Mouse (Mus musculus): ENCODE data around the gene Crnn.

The Crnn gene

DNA sequence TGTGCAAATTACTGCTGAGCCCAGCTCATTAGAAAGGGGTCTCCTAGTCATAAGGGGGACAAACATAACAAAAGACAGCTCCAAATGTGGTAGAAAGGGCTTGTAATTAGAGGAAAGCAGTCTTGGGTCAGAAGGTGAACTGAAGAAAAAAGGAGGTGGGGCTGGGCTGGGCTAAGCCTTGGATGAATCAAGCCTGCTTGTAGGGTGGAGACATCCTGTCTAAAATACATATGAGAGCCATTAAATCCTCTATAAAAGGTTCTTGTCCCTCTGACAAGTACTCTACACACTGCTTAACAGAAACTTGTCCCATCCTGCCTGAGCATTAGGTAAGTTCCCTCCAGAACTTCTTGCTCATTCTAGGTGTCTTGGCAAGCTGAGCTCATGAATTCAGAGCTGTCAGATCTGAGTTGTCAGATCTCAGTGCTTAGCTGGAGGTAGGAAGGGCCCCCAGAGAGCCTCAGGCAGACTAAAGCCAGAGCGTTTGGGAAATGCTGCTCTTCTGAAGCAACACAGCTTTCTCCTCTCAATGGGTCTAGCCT, at the start of gene Crnn:
Gene Crnn (plus strand): TSS at position 278 of the 542 bp plus-strand sequence.
- DNase-seq (ENCODE audit: low read depth, low spot score), result no peak

DNA sequence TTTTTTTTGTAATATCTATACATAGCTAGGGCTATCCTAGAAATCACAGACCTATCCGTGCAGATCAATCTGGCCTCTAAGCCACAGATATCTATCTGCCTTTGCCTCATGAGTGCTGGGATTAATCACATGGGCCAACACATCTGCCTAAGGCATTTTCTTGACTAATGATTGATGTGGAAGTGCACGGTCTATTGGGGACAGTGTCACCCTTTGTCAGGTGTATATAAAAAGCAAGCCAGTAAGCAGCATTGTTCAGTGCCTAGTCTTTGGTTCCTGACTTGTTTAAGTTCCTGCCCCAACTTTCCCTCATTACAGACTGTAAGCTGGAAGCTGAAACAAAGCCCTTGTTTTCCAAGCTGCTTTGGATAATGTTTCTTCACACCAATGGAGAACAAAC, 48.1 kb upstream of the Crnn start:
- DNase-seq (ENCODE audit: low read depth, low spot score), result no peak

DNA sequence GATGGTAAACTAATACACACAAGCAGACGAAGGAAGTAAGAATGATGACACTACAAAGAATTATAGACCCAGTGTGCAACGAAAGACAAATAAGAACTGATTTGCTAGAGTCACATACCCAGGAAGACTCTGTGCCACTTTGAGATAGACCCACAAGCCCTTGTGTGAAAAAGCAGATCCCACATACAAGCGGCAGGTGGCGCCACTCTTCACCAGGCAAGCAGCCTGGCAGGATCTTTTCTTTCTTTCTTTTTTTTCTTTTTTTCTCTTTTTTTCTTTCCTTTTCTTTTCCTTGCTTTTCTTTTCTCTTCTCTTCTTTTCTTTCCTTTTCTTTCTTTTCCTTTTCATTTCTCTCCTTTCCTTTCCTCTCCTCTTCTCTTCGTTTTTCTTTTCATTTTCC, 32.9 kb upstream of the Crnn start:
- no peak for DNase-seq (ENCODE audit: low read depth, low spot score)

DNA sequence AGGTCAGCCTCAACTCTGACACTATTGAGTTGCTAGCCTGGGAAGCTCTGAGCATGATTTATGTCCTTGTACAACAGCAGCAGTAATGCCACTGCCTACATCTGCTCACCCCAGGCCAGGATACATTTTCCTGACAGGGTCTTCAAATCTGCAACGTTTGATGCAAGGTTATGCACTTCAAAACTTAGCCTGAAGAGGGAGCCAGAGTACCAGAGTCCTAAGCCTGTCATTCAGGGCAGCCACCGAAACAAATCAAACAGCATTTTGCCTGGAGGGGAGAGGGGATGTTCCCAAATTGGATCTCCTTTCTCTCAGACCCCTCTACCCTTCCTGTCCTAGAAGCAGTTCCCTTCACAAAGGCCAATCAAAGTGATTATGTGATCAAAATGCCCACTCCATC, 30.1 kb upstream of the Crnn start:
- peak; percentile 11 for DNase-seq (ENCODE audit: low read depth, low spot score)

DNA sequence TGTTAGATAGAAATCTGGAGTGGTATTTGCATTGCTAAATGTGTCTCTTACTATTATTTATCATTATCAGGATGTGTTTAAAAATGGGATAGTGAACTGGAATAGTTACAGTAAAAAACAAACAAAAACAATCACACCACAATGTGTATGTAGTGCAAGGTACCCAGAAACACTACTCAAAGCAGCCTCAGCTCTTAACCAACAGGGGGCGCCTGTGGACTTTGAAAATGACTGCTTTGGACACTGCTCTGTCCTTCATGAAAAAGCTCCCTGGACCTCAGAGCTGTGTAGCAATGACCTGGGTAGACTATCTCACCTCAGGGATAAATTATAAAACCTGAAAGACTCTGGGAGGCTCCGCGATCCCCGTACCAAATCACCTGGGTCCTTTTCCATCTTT, 25.5 kb upstream of the Crnn start:
- DNase-seq (ENCODE audit: low read depth, low spot score), result no peak

DNA sequence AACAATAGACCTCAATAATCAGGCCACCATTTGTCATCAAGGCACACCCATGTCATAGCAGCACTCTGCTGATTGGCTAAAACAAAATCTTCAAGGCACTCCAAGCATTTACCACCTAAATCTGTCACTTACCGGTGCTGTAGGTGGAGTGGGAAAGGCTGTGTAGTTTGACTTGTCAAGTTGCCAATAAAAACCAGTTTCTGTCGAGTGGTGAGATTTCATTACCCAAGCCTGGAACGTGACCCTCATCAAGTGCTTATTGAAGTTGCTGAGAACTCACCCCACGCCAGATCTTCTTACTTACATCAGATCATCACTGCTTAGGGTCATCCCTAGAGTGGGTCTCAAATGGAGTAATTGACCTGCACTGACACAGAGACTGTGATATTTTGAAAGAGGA, 16.5 kb upstream of the Crnn start:
- DNase-seq (ENCODE audit: low read depth, low spot score), result no peak

DNA sequence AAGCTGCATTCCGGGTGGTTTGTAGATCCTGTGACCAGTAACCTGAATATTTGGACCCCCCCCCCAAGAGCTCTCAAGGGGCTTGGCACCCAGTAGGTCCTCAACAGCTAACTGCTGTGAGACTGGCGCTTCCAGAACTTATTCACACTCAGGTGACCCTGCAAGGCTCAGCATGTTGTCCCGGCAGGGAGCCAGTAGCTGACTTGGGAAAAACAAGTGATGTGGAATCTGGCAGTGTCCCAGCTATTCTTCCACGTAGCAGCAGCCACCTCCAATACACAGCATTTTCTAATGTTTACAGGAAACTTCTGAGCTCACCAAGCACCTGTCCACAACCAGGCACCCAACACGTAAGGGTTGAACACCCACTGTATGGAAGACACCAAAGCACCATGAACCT, 15.5 kb upstream of the Crnn start:
- DNase-seq (ENCODE audit: low read depth, low spot score), result no peak

DNA sequence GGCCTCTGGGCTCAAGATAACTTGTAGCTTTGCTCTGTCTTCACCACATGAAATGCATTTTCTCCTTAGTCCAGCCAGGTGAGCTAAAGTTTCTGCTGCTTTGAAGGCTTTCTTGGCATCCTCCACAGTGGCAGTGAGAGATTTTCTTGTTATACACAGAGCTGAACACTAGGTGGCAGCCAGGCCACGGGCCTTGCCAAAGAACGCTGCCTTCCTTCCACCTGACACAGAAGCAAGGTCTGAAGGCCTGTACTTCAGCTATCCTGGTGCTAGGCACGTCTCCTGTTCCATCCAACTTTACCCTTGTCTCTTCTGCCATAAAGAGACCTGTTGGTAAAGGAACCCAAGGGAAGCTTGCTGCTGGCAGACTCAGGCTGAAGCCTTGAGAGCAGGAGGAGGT, 14.1 kb upstream of the Crnn start:
- peak; percentile 6 for DNase-seq (ENCODE audit: low read depth, low spot score)

DNA sequence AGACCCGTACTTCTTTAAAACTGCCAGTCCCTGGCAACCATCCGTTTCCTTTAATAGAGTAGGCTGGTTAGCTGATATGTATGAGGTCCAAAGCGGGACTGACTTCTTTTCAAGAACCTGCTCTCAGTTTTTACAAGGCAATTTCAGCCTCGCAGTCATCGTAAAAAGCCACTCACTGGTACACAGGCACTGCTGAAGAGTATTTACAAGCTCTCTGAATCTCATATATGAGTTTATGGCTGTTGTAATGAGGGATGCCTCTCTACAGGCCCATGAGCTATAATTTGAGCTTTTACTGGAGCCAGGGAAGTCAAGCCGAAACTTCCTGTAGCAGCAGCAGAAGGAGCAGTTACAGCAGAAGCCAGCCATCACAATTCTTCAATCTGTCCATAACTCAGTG, 17.9 kb downstream of the Crnn start:
- no peak for DNase-seq (ENCODE audit: low read depth, low spot score)

DNA sequence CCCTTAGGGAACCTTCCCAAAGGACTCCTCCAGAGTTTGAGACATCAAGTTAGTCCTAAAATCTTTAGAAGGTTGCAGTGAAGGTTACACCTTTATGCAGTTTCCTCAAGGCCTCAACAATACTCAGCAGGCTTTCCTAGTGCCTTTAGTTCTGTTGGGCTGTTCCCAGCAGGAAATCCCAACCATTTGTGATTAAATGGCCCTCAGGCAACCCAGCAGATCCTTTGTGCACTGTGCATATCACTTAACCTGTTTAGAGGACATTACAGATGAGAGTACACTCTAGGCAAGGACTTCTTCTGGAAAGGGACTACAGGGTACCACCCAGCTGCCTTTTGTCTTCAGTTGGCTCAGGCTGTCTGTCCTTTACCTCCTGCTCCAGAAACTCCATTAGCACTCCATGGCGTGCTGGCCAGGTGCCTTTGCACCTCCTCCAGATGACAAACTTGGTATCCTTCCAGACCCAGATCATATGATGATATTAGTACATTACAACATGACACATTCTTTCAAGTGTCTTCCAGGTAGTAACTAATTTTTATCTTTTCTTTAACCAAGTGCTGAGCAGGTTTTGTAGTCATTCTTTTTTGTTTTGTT, 18.5 kb downstream of the Crnn start:
- no peak for DNase-seq (ENCODE audit: low read depth, low spot score)

DNA sequence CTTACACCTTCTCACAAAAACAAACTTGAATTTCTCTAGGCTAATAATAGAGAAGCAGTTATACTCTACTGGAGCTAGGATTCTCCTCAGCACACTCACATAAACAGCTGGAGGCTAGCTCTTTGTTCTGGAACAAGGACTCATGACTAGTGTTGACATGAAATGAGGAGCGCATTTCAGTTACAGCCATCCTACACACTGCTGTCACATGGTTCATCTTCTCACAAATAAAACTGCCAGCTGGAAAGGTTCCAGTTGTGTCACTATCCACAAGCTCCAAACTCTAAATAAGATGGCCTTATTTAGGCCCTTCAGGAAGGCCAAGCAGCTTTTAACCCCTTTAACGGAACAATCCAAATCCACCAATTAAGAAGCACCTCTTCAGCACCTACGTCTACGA, 36.3 kb downstream of the Crnn start:
- DNase-seq (ENCODE audit: low read depth, low spot score), result no peak

DNA sequence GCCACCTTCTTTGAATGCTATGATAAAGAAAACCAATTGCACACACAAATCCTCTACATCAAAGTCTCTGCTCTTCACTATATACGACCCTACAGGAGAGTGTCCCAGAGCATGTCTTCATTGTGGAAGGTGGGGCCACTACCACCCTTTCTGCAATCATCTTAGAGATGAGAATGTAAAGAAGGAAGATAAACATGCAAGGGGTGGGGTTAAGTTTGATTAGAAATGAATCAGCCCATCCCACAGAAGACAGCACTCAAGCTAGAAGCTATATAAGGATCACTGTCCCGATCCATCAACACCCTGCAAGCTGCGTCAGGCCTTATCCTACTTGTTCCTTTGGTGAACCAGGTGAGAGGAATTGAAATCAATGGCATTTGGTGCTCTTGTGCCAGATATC, 52.4 kb downstream of the Crnn start, which contains the start of gene Flg2:
Gene Flg2 (plus strand): TSS at position 301 of the 400 bp plus-strand sequence.
- DNase-seq (ENCODE audit: low read depth, low spot score), result no peak

All from retina, adult 2 months (tissue).